Mouse (Mus musculus) neural tube, embryonic 13.5 days (tissue): ENCODE measurements around the gene Fbln5. TPM values are rescaled to one million over a fixed set of nuclear protein-coding genes. Genes with fewer than 3 reads are reported as not detected.

Source experiments
- ATAC-seq: fragments of 200-750 bp; cut with Nextera tagmentation; 2 replicates; pipeline ENCODE4 v1.8.0; 2017; ENCODE audit warnings: low read depth, mild to moderate bottlenecking, moderate TSS enrichment, moderate library complexity
- H3K27ac ChIP-seq: fragments of 300-500 bp; sonication (generic); replicated peaks from 2 replicates; pipeline ENCODE4 v1.5.1; 2015; ENCODE audit warnings: moderate library complexity, mild to moderate bottlenecking, inconsistent platforms
- H3K27me3 ChIP-seq: fragments of 300-500 bp; sonication (generic); 2 replicates; pipeline ENCODE4 v1.6.1; 2015; ENCODE audit warnings: mild to moderate bottlenecking, inconsistent platforms
- H3K36me3 ChIP-seq: fragments of 300-500 bp; sonication (generic); 2 replicates; pipeline ENCODE4 v1.6.1; 2015; ENCODE audit warnings: mild to moderate bottlenecking, inconsistent platforms
- H3K4me1 ChIP-seq: fragments of 300-500 bp; sonication (generic); replicated peaks from 2 replicates; pipeline ENCODE4 v1.6.1; 2015; ENCODE audit warnings: inconsistent platforms
- H3K4me2 ChIP-seq: fragments of 300-500 bp; sonication (generic); 2 replicates; pipeline ENCODE4 v1.6.1; 2015; ENCODE audit warnings: inconsistent platforms, mild to moderate bottlenecking, moderate library complexity
- H3K4me3 ChIP-seq: fragments of 300-500 bp; sonication (generic); 2 replicates; pipeline ENCODE4 v1.5.1; 2015; ENCODE audit warnings: mild to moderate bottlenecking, inconsistent platforms
- H3K9ac ChIP-seq: fragments of 300-500 bp; sonication (generic); 2 replicates; pipeline ENCODE4 v1.6.1; 2015; ENCODE audit warnings: moderate library complexity, mild to moderate bottlenecking, inconsistent platforms
- H3K9me3 ChIP-seq: fragments of 300-500 bp; sonication (generic); 2 replicates; pipeline ENCODE4 v1.6.1; 2016; ENCODE audit warnings: inconsistent platforms
- WGBS: fragments of 180-500 bp; shearing (Covaris S2); methylation state at CpG from one replicate; pipeline ENCODE4 v1.1.7; 2015; 5-methylcytosine and 5-hydroxymethylcytosine counted together
- polyA plus RNA-seq: library from polyadenylated mRNA; unstranded; fragments of >200 nt; fragmentation: Nextera tagmentation; extraction: Ambion mirVana; gene quantifications from 2 replicates; pipeline ENCODE4 v1.2.1, GENCODE M21; 2015

The Fbln5 gene
- polyA plus RNA-seq, 1 experiment from 2014 or later: 11.5 TPM

DNA sequence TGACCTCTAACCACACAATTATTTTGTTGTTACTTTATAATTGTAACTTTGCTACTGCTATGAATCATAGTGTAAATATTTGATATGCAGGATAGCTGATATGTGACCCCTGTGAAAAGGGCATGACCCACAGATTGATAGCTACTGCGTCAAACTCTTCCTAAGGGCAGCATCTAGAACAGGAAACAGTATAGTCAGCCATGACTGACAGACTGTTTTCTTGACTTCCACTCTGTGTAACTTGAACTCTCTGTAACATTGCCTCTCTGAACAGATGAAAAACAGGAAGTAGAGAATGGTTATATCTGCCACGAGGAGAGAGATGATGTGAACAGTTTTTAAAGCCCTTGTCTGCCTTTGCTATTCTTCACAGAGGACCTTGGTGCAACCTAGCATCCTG is 78.8 kb downstream of the Fbln5 start:
- Histone ChIP-seq H3K4me3 (no peak overlapping the region), H3K36me3 (no peaks in the 10 kb centered on the region), H3K9ac (no peak overlapping the region), H3K27ac (no peak overlapping the region), H3K27me3 (no peaks in the 10 kb centered on the region), H3K9me3 (no peaks in the 10 kb centered on the region), H3K4me2 (no peak overlapping the region), H3K4me1 (no peaks in the 10 kb centered on the region)
- WGBS: 67% methylated on average over 2 of the region's 2 CpGs
- ATAC-seq: no peak

GRCm38 (mm10) chr12:101718755-101719150 is 100.1 kb downstream of the Fbln5 start:
- Histone ChIP-seq H3K27ac (no peak overlapping the region), H3K4me2 (peak overlapping the region; percentile 94), H3K9me3 (no peaks in the 10 kb centered on the region), H3K9ac (peak overlapping the region; percentile 58), H3K4me3 (peak overlapping the region; percentile 61), H3K36me3 (no peaks in the 10 kb centered on the region), H3K27me3 (peaks cover 26% of the 10 kb centered on the region), H3K4me1 (peaks cover 8% of the 10 kb centered on the region; the same call in 1 of the 2 replicates)
- ATAC-seq: peak; percentile 88
- under 1% methylated on average over 9 of the region's 9 CpGs for WGBS

DNA sequence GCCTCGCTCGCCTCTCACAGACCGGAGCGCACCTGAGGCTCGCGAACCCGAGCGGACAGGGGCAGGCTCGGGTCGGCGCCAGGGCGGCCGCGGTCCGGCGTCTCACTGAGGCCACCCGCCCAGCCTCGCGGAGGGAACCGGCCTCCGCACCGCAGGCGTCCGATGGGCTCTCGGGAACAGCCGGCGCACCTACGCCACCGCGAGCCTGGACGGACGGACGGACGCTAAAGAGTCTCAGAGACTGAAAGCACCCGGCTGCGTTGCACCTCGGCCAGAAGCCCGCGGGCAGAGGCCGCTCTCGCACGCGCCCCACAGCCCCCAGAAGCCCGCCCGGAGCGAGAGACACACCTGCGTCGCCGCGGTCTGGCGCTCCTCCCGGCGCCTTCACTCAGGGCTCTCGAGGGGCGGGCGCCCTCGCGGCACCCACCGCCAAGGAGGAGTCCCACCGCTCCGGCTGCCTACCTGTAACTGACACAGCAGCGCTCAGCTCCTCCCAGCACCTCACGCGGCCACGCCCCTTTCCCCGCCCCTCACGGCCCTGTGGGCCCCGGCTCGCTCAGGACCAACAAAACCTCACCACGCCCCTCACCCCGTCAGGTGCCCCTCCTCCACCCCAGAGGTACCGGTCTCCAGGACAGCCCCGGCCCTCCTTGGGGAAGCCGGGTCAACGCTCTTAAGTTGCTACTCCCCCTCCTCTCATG is 100.7 kb downstream of the Fbln5 start, which contains the start of gene Tc2n:
TSS of gene Tc2n (minus strand) at position 470 of the 701 bp plus-strand sequence.
- WGBS: under 1% methylated on average over 70 of the region's 75 CpGs
- peak within 1 kb of the TSS; percentile 61 for H3K4me3 ChIP-seq
- H3K36me3 ChIP-seq: no peaks in the 10 kb centered on the region
- peaks cover 26% of the 10 kb centered on the region for H3K27me3 ChIP-seq
- no peak within 1 kb of the TSS for H3K27ac ChIP-seq
- peak within 1 kb of the TSS; percentile 94 for H3K4me2 ChIP-seq
- H3K9ac ChIP-seq: peak within 1 kb of the TSS; percentile 58
- ATAC-seq: peak; percentile 98
- no peaks in the 10 kb centered on the region for H3K9me3 ChIP-seq
- H3K4me1 ChIP-seq: peaks cover 8% of the 10 kb centered on the region; the same call in 1 of the 2 replicates

GRCm38 (mm10) chr12:101699176-101699575 is 119.7 kb downstream of the Fbln5 start:
- Histone ChIP-seq H3K9ac (no peak overlapping the region), H3K4me1 (no peaks in the 10 kb centered on the region), H3K27ac (no peak overlapping the region), H3K36me3 (no peaks in the 10 kb centered on the region), H3K4me2 (no peak overlapping the region), H3K27me3 (no peaks in the 10 kb centered on the region), H3K9me3 (no peaks in the 10 kb centered on the region), H3K4me3 (no peak overlapping the region)
- WGBS: 81% methylated on average over 3 of the region's 3 CpGs
- ATAC-seq: no peak

Other genes starting within 250 kb of the Fbln5 start
- 0.11 TPM in 1 of 2 replicates, not detected in the other for gene Tc2n, start 100.5 kb downstream of the Fbln5 start, polyA plus RNA-seq
- 19.5 and 22.8 TPM in 2 replicates for gene Trip11, start 94.2 kb upstream of the Fbln5 start, polyA plus RNA-seq
- gene Atxn3, start 139.2 kb upstream of the Fbln5 start, polyA plus RNA-seq: 11.6 and 13.0 TPM in 2 replicates
- gene Cpsf2, start 156.9 kb upstream of the Fbln5 start, polyA plus RNA-seq: 32.0 and 36.5 TPM in 2 replicates